Mouse (Mus musculus) bone marrow macrophage, adult 2 months (primary cell): ENCODE results near the gene Tmem212.

Experiments used
- CTCF ChIP-seq: IDR thresholded peaks from 2 replicates; pipeline ENCODE4 v1.5.1; 2012; ENCODE audit warnings: low read depth, mild to moderate bottlenecking, low read length, moderate library complexity
- POLR2A ChIP-seq: IDR thresholded peaks from 2 replicates; pipeline ENCODE4 v1.6.1; 2012; ENCODE audit warnings: mild to moderate bottlenecking, low read depth, low read length, borderline replicate concordance

DNA sequence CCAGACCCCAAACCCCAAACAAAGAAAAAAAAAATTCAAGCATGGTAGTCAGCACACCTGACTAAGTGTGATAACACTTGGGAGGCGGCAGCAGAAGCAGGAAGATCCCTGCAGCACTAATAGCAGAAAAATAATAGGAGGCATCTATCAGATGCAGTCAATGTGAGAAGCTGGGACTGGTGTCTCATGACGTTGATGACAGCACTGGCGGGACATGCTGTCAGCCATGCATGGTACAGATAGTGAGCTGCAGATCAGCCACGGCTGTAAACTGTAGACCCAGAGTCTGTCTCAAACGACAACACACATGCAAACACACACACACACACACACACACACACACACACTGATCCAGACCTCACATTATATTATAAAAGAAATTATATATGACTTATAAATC lies 52.9 kb downstream of the Tmem212 start:
- TF ChIP-seq POLR2A (no peak), CTCF (no peak)
